In the genomic region with DNA sequence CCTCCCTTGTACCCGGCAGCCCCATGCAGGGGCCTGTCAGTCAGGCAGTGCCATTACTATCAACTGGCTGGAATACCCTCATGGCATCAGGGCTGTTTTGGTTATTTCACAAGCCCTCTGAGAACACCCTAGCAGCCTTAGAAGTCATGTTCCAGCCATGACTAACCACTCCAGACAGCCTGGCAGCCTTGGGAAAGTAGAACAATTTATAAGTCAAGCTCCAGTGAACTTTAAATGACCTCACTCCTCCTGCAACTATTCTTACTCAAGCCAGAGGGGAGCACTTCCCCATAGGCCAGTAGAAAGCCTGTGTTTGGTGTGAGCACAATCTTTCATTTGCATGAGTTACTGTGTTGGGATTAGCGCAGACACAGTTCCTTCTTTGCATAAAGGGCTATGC, we compare ENCODE assay signal across 10 mouse cellular contexts.
DNase-seq lines count a peak whose midpoint lies in the region; ATAC-seq and TF ChIP-seq lines count a peak whose summit lies in the region.
"Had no signal": no experiment of that assay in that cellular context is flagged by ENCODE, and none has a peak within 500 bp of the region (broad histone marks: within the 10 kb centered on the region; RNA-seq: fewer than 3 reads in every experiment).

No protein-coding gene starts in this region.

- no peak for TF ChIP-seq CTCF in left cerebral cortex, adult 2 months (IDR thresholded peaks at IDR 0.05)

- H3K4me3 ChIP-seq in heart, embryonic 15.5 days: no peak overlapping the region
- H3K4me3 ChIP-seq in intestine, embryonic 16.5 days (ENCODE audit: low read length): no peak overlapping the region
- H3K4me3 ChIP-seq in left cerebral cortex, adult 2 months: no peak overlapping the region
- H3K4me3 ChIP-seq: gastrocnemius, adult 2 months had no signal

- no peak overlapping the region for H3K9ac ChIP-seq in heart, embryonic 15.5 days
- H3K9ac ChIP-seq in intestine, embryonic 16.5 days (ENCODE audit: low read depth, low read length): no peak overlapping the region

- DNase-seq in heart, adult 9 months (ENCODE audit: low spot score in 2 of 2): no peak
- DNase-seq in adrenal gland, adult 2 months: peak; percentile 75
- peak; percentile 25 to 26 for DNase-seq in lung, postnatal 4 days
- DNase-seq in left cerebral cortex, adult 2 months (ENCODE audit: extremely low spot score in 1 of 2, low spot score in 2 of 2): no peak
- DNase-seq in gastrocnemius, adult 8-10 months (ENCODE audit: low spot score in 2 of 2): no peak
- DNase-seq in urinary bladder, postnatal 4 days (ENCODE audit: low spot score in 2 of 2): no peak
- DNase-seq: gastrocnemius, adult 2 months; layer of hippocampus, adult 9-11 months had no signal

- ATAC-seq in heart, embryonic 15.5 days (replicated peaks; ENCODE audit: insufficient number of reproducible peaks, insufficient read depth, low FRiP score, low read depth): no peak; the same call in 1 of the 2 replicates
- peak; percentile 74 for ATAC-seq in intestine, embryonic 16.5 days

- intact Hi-C loops in left cerebral cortex, adult 2 months (cut with DNase I): no loop called here

- no peak overlapping the region for H3K4me2 ChIP-seq in heart, embryonic 15.5 days
- H3K4me2 ChIP-seq in intestine, embryonic 16.5 days (ENCODE audit: low read depth, low read length): no peak overlapping the region

- H3K27me3 ChIP-seq in heart, embryonic 15.5 days: no peaks in the 10 kb centered on the region
- H3K27me3 ChIP-seq in intestine, embryonic 16.5 days (replicated peaks; ENCODE audit: control insufficient read depth, insufficient read depth, low read length): no peaks in the 10 kb centered on the region

- H3K36me3 ChIP-seq in heart, embryonic 15.5 days: no peaks in the 10 kb centered on the region
- no peaks in the 10 kb centered on the region for H3K36me3 ChIP-seq in intestine, embryonic 16.5 days (ENCODE audit: control insufficient read depth, insufficient read depth, low read length)

- WGBS in heart, embryonic 15.5 days: 45% methylated on average over 2 of the region's 2 CpGs
- WGBS in intestine, embryonic 16.5 days: 55% methylated on average over 2 of the region's 2 CpGs

- H3K9me3 ChIP-seq in heart, embryonic 15.5 days (replicated peaks): no peaks in the 10 kb centered on the region
- H3K9me3 ChIP-seq in intestine, embryonic 16.5 days (ENCODE audit: control insufficient read depth, low read length): no peaks in the 10 kb centered on the region

- peaks cover 12% of the 10 kb centered on the region for H3K4me1 ChIP-seq in heart, embryonic 15.5 days (replicated peaks)
- peaks cover 10% of the 10 kb centered on the region; the same call in 1 of the 2 replicates for H3K4me1 ChIP-seq in intestine, embryonic 16.5 days (ENCODE audit: control insufficient read depth, insufficient read depth, low read length)

- peak overlapping the region; percentile 16; the same call in 1 of the 2 replicates for H3K27ac ChIP-seq in heart, embryonic 15.5 days
- H3K27ac ChIP-seq in intestine, embryonic 16.5 days (ENCODE audit: low read length): peak overlapping the region; percentile 15; the same call in 1 of the 2 replicates
- no peak overlapping the region for H3K27ac ChIP-seq in left cerebral cortex, adult 2 months
- H3K27ac ChIP-seq: gastrocnemius, adult 2 months had no signal

Comparison
In these comparisons a context has a peak if more than half of its experiments do, and no peak if none do; other contexts are left out.
1. DNase-seq: peak in adrenal gland, adult 2 months (single experiment) and lung, postnatal 4 days (2 of 2); none in heart, adult 9 months (0 of 2), left cerebral cortex, adult 2 months (0 of 2), gastrocnemius, adult 8-10 months (0 of 2) and urinary bladder, postnatal 4 days (0 of 2).